Mouse (Mus musculus) right cerebral cortex, postnatal 36 days (tissue): ENCODE measurements around the gene Tmprss7.

Source experiments
- DNase-seq, 2 experiments: peaks; one replicate each; pipeline ENCODE4 v3.0.0; 2022; ENCODE audit warnings: low spot score in 2 of 2, mixed read lengths in 1 of 2

Gene Tmprss7

DNA sequence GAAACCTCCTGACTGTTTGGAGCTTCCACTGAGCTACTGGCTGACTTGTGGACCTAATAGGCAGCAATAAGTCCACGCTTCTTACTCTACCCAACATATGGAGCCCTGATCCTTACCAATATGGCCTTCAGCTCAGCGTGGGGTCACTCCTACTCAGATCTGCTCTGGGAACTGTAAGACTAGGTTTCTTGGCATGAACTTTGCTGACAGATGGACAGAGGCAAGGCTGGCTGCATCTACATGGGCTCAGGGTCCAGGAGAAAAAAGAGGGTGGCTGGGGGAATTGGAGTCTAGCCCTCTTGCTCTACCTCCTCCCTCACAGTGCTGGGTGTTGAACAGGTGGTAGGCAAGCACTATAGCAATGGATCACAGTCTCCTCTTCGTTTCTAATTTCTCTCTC, 6.6 kb downstream of the Tmprss7 start:
- no peak for DNase-seq

DNA sequence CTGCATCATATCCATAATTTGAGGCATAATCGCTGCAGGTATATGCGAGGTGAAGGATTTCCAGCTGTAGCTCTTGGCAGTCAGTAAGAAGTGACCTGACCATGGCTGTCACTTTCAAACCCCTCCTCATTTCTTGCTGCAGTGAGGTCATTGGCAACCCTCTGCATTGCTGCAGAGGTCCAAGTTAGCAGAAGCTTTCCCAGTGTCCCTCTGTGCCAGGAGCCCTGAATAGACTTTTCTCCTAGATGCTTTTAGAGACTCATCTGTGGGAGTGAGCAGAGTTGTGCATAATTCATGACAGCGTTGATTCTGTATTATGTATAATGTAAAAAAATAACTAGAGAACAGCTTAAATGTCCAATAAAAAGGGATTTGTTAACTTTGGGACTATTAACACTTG, 8.2 kb downstream of the Tmprss7 start:
- DNase-seq, result no peak

- peak in 1 of 2 experiments; percentile 29 for DNase-seq
Measured at GRCm38 (mm10) chr16:45684815-45685214, 8.6 kb downstream of the Tmprss7 start.

DNA sequence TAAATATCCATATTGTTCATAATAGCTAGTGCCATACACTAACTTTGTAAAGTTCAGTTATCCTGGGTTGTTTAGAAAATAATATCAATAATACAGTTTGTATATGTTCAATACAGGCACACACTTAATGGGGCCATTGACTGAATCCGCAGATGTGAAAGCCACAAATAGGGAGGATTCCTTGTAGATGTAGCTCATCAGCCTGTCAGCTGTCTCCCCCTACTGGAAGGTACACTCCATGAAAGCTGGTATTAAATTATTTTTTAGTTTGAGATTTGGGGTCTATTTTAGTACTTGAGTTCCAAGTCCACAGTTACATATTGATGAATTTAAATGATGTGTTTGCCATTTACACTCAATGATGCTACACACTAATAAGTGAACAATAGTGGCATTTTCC, 17.0 kb downstream of the Tmprss7 start:
- DNase-seq, result no peak

DNA sequence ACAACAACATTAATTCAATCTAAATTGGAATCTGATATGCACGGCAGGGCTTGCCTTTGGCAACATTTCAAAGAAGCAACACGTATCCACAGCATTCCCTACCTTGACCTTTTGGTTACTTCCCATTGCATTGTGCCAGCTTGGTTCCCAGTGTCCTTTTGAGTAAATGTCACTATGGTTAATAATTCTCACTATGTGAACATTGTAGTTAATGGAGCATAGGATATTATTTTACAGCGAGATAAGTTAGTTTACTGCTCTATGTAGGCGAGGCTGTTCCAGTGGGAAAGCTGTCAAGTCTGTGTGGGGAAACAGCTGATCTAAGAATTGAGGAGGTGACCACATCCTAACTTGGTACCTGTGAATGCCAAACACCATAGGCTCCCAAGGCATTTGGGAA, 23.5 kb downstream of the Tmprss7 start:
- DNase-seq, result no peak

DNA sequence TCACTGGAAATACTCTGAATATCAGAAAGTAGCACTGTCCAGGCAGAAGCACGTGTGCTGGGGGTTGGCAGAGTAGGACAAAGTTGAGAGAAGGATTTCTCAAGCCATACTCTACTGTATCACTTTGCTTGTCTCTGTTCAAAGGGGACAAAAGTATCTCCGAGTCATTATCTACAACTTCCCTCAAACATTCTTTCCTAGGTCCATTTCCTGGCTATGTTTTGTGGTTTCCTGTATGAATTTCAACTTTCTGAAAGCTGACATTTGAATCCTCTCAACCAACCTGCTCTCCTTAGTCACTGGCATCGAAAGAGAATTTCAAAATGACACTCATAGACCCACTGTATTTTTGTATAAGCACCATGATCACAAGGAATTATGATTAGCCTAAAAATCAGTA, 25.3 kb downstream of the Tmprss7 start:
- no peak for DNase-seq

- no peak for DNase-seq
Measured at GRCm38 (mm10) chr16:45666136-45666535, 27.3 kb downstream of the Tmprss7 start.

GRCm38 (mm10) chr16:45662381-45662780, 31.1 kb downstream of the Tmprss7 start:
- no peak for DNase-seq

- peak; percentile 14 to 65 for DNase-seq
Measured at GRCm38 (mm10) chr16:45659596-45659995, 33.9 kb downstream of the Tmprss7 start.

DNA sequence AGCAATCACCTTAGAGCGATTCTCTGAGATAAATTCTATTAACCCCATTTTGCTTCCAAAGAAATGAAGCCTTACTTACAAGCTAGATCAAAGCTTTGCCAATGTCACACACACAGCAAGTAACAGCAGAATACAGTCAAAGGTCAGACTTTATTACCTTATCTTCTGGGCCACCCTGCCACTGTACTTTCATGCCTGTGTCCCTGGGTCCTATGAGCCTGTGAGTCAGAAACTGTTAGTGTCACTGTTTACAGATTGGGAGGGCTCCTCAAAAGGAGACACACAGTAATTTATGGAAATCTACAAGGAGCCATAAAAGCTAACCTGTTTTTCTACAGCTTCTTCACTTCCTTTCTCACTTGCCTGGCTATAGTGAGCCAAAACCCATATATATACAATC, 35.2 kb downstream of the Tmprss7 start:
- DNase-seq, result no peak

DNA sequence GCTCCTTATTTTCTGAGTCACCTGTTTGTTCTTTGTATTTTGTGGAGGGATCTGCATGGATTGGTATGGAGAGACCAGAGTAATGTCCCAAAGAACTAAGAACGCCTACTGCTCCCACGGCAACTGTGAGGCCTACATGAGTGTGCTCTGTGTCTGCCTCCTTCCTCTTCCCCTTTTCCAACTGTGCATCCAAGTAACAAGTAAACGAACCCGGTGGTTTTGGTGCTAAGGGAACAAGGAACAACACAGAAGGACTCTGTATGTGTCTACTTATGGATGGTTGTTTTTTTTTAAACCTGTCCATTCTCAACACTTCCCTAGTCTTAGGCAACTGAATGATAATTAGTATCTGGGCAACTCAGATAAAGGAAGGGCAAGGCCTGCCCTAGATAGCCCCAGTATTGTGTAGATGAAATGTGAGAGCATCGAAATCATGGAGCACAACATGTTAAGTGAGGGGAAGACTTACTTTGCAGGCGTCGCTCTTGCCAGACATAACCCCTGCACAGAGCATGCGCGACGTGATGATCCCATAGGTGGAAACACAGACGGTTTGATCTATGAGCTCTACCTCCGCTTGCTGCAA, 35.8 kb downstream of the Tmprss7 start:
- no peak for DNase-seq

DNA sequence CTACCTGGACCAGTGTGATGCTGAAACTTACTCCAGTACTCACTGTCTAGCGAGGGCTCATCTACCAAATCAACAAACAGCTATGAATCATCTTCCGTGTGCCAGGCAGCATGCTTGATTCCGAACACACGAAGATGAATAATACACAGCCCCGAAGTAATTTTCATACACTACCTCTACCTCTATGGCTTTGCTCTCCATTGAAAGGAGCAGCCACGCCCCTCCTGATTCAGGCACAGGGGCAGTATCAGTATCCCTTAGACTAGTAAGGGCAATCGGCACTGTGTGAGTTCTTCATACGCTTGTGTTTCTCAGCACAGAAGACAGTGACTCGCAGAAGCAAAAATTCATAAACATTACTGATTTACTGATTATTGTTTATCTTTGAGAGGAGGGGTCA, 39.0 kb downstream of the Tmprss7 start:
- no peak for DNase-seq

DNA sequence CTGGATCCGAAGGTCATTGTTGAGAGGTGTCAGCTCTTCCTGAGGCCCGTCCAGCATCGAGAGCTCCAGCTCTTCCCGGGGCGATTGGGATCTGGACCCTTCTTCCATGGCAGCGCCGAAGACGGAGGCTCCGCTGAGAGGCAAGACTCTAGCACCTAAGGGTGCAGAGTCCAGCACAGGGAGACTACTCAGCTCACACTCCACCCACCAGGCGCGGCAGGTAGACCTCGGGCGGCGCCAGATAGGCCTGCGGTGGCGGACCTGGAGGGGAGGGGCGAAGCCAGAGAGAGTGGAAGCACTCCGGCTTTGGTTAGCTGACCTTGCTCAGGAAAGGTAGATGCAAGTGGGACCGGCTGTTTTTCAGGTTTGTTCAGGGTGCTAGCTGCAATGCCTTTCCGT, 39.5 kb downstream of the Tmprss7 start, which contains the start of gene BC016579:
Gene BC016579 (minus strand): TSS at position 135 of the 399 bp plus-strand sequence.
- DNase-seq, result no peak

- no peak for DNase-seq
Measured at GRCm38 (mm10) chr16:45653009-45653933, 40.2 kb downstream of the Tmprss7 start.

- DNase-seq, result no peak
Measured at GRCm38 (mm10) chr16:45651497-45651896, 42.0 kb downstream of the Tmprss7 start.

- DNase-seq, result no peak
Measured at GRCm38 (mm10) chr16:45644380-45644779, 49.1 kb downstream of the Tmprss7 start.

GRCm38 (mm10) chr16:45643944-45644343, 49.5 kb downstream of the Tmprss7 start:
- no peak for DNase-seq

- DNase-seq, result no peak
Measured at GRCm38 (mm10) chr16:45641301-45641700, 52.2 kb downstream of the Tmprss7 start.

- DNase-seq, result no peak
Measured at GRCm38 (mm10) chr16:45640070-45640762, 53.2 kb downstream of the Tmprss7 start.

- no peak for DNase-seq
Measured at GRCm38 (mm10) chr16:45635826-45636225, 57.6 kb downstream of the Tmprss7 start.

DNA sequence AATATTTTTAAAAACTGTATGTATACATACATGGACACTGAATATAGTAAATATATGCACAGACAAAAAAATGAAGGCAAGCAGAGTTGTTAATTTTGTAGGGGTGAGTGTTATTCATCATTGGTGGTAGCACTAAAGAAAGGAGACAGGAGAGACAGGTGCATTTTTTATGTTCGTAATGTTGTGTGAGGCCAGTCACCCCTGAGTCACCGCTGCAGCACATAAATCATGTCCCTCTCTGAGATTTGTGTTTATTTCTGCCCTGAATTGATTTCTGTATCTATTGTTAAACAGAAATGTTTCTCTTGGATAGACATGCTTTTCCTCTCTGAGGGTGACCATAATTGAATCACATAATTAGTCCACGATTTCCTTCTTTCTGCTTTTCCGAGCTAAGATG, 61.0 kb downstream of the Tmprss7 start:
- no peak for DNase-seq

DNA sequence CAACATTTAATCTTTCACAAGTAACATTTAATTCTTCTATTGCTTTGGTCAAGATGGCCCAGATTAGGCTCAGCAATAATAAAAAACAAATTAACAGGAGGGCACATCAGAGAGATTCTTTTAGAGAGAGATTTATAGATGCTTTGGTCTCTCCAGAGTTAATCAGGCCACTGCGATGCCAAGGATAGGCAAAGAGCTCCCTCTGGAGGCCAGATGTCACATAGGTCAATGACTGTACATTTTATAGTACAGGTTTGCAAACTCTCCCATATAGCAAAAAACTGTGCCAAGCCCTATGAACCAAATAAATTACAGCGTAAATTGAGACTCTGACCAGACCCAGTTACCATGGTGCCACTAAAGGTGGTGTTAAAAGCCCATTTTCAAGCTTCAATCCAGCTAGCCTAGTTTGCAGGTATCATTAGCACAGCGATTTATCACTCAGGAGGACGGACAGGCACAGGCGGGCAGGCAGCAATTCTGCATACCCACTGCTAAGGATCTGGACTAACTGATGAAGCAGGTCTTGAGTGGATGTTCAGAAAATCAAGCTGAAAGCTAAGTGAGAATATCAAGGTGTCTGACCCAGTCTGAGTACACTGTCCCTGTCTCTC, 63.0 kb downstream of the Tmprss7 start:
- peak; percentile 36 to 50 for DNase-seq
